Comparison of ENCODE assay signal across 7 mouse cellular contexts in the genomic region with DNA sequence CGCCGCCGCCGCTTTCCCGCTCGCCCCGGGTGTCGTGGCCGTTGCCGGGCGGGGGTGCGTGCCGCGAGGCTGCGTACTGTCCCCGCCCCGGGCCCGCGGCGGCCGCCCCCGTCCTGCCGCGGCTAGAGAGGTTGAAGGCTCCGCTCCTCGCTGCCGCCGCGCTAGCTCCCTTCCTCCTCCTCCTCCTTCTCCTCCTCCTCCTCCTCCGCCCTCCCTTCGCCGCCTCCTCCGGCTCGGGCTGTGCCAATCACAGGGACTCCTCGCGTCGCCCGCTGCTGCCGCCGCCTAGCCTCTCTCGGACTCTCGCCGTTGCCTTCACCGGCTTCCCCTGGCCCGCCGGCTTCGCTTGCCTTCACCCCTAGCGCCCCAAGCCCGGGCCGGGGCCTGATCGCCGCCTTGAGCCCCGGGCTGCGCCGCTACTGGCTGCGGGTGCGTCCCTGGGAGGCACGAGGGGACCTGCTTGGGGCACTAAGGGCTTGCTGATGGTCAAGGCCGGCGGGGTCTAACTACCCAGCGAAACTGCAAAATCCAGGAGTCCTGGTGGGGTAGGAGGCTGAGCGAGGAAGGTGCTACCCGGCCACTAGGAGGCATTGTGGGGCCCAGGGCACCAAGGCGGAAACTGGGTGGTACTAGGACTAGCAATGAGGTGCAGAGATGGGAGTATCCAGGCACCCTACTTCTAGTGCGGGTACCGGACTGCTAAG. TPM values are rescaled to one million over a fixed set of nuclear protein-coding genes. Genes with fewer than 3 reads are reported as not detected.
DNase-seq lines count a peak whose midpoint lies in the region; ATAC-seq and TF ChIP-seq lines count a peak whose summit lies in the region.

TSS of gene Slco3a1 (minus strand) at position 173 of the 704 bp plus-strand sequence.

- peak within 1 kb of the TSS; percentile 82 for H3K9ac ChIP-seq in embryonic facial prominence, embryonic 13.5 days
- peak within 1 kb of the TSS; percentile 81 for H3K9ac ChIP-seq in kidney, embryonic 14.5 days (ENCODE audit: low read depth, low read length)
- H3K9ac ChIP-seq in limb, embryonic 14.5 days (ENCODE audit: low read depth, low read length, severe bottlenecking), result peak within 1 kb of the TSS; percentile 63
- H3K9ac ChIP-seq in midbrain, embryonic 16.5 days (ENCODE audit: low read depth, low read length), result peak within 1 kb of the TSS; percentile 98

- no peaks in the 10 kb centered on the region for H3K36me3 ChIP-seq in embryonic facial prominence, embryonic 13.5 days
- H3K36me3 ChIP-seq in kidney, embryonic 14.5 days (ENCODE audit: control insufficient read depth, insufficient read depth, low read length), result no peaks in the 10 kb centered on the region
- H3K36me3 ChIP-seq in limb, embryonic 14.5 days (ENCODE audit: control insufficient read depth, insufficient read depth, low read length), result no peaks in the 10 kb centered on the region
- H3K36me3 ChIP-seq in midbrain, embryonic 16.5 days (ENCODE audit: control insufficient read depth, insufficient read depth, low read length), result no peaks in the 10 kb centered on the region

- no peaks in the 10 kb centered on the region for H3K9me3 ChIP-seq in embryonic facial prominence, embryonic 13.5 days
- no peaks in the 10 kb centered on the region for H3K9me3 ChIP-seq in kidney, embryonic 14.5 days (ENCODE audit: control insufficient read depth, low read length)
- no peaks in the 10 kb centered on the region for H3K9me3 ChIP-seq in limb, embryonic 14.5 days (ENCODE audit: control insufficient read depth, low read length)
- no peaks in the 10 kb centered on the region for H3K9me3 ChIP-seq in midbrain, embryonic 16.5 days (replicated peaks; ENCODE audit: control insufficient read depth, low read length, poor library complexity, severe bottlenecking)

- DNase-seq in adrenal gland, postnatal 36 days, result peak; percentile 84 to 87
- peak; percentile 82 to 83 for DNase-seq in heart, adult 9 months (ENCODE audit: low spot score in 2 of 2)
- DNase-seq in limb, embryonic 14.5 days (ENCODE audit: low spot score), result peak; percentile 42
- DNase-seq in spleen, postnatal 10 days (ENCODE audit: low spot score in 2 of 2), result peak; percentile 38 to 54

- H3K27me3 ChIP-seq in embryonic facial prominence, embryonic 13.5 days, result peaks cover 24% of the 10 kb centered on the region
- peaks cover 4% of the 10 kb centered on the region; the same call in 1 of the 2 replicates for H3K27me3 ChIP-seq in kidney, embryonic 14.5 days (ENCODE audit: control insufficient read depth, insufficient read depth, low read length)
- H3K27me3 ChIP-seq in limb, embryonic 14.5 days (ENCODE audit: control insufficient read depth, insufficient read depth, low read length), result peaks cover 12% of the 10 kb centered on the region
- H3K27me3 ChIP-seq in midbrain, embryonic 16.5 days (ENCODE audit: control insufficient read depth, insufficient read depth, low read depth, low read length), result 0 out of 2 replicates have a peak, but pooled peaks cover 3% of the 10 kb centered on the region

- peak; percentile 74; the same call in 1 of the 2 replicates for ATAC-seq in embryonic facial prominence, embryonic 13.5 days (ENCODE audit: insufficient number of reproducible peaks, insufficient read depth, low FRiP score, low TSS enrichment, low read depth)
- ATAC-seq in kidney, embryonic 14.5 days (ENCODE audit: low FRiP score, low TSS enrichment), result peak; percentile 75
- ATAC-seq in limb, embryonic 14.5 days (ENCODE audit: low FRiP score, low read depth), result peak; percentile 75
- ATAC-seq in midbrain, embryonic 16.5 days, result peak; percentile 91

- peak within 1 kb of the TSS; percentile 71 for H3K27ac ChIP-seq in embryonic facial prominence, embryonic 13.5 days
- H3K27ac ChIP-seq in kidney, embryonic 14.5 days (ENCODE audit: low read depth, low read length), result peak within 1 kb of the TSS; percentile 71; the same call in 1 of the 2 replicates
- H3K27ac ChIP-seq in limb, embryonic 14.5 days (replicated peaks; ENCODE audit: low read depth, low read length), result peak within 1 kb of the TSS; percentile 6; the same call in 1 of the 2 replicates
- peak within 1 kb of the TSS; percentile 93 for H3K27ac ChIP-seq in midbrain, embryonic 16.5 days (ENCODE audit: low read length)

- peaks cover 23% of the 10 kb centered on the region for H3K4me1 ChIP-seq in embryonic facial prominence, embryonic 13.5 days
- peaks cover 24% of the 10 kb centered on the region; the same call in 1 of the 2 replicates for H3K4me1 ChIP-seq in kidney, embryonic 14.5 days (ENCODE audit: control insufficient read depth, insufficient read depth, low read length)
- peaks cover 10% of the 10 kb centered on the region; the same call in 1 of the 2 replicates for H3K4me1 ChIP-seq in limb, embryonic 14.5 days (ENCODE audit: control insufficient read depth, insufficient read depth, low read length)
- peaks cover 34% of the 10 kb centered on the region for H3K4me1 ChIP-seq in midbrain, embryonic 16.5 days (ENCODE audit: control insufficient read depth, insufficient read depth, low read length)

- H3K4me3 ChIP-seq in embryonic facial prominence, embryonic 13.5 days, result peak within 1 kb of the TSS; percentile 60
- H3K4me3 ChIP-seq in kidney, embryonic 14.5 days (ENCODE audit: low read length), result peak within 1 kb of the TSS; percentile 71
- peak within 1 kb of the TSS; percentile 71 for H3K4me3 ChIP-seq in limb, embryonic 14.5 days (replicated peaks; ENCODE audit: low read length)
- H3K4me3 ChIP-seq in midbrain, embryonic 16.5 days (ENCODE audit: low read depth, low read length), result peak within 1 kb of the TSS; percentile 91

- WGBS in embryonic facial prominence, embryonic 13.5 days, result 1% methylated on average over 60 of the region's 66 CpGs
- WGBS in kidney, embryonic 14.5 days, result 1% methylated on average over 57 of the region's 66 CpGs
- 3% methylated on average over 45 of the region's 66 CpGs for WGBS in limb, embryonic 14.5 days
- WGBS in midbrain, embryonic 16.5 days, result under 1% methylated on average over 61 of the region's 66 CpGs

- no peak for TF ChIP-seq POLR2A in limb, embryonic 14.5 days (IDR thresholded peaks at IDR 0.05; ENCODE audit: borderline replicate concordance, extremely low read depth, insufficient read depth, insufficient read length)

- H3K4me2 ChIP-seq in embryonic facial prominence, embryonic 13.5 days, result peak within 1 kb of the TSS; percentile 94
- H3K4me2 ChIP-seq in kidney, embryonic 14.5 days (replicated peaks; ENCODE audit: low read depth, low read length), result peak within 1 kb of the TSS; percentile 97
- peak within 1 kb of the TSS; percentile 79 for H3K4me2 ChIP-seq in limb, embryonic 14.5 days (replicated peaks; ENCODE audit: low read depth, low read length, severe bottlenecking)
- H3K4me2 ChIP-seq in midbrain, embryonic 16.5 days (ENCODE audit: low read length), result peak within 1 kb of the TSS; percentile 81

RNA-seq across cellular contexts. Expression of gene Slco3a1, which starts in this region (rescaled TPM):
- 10 to 100 TPM; 26.8 to 34.7 TPM for total RNA-seq in adrenal gland, postnatal 36 days (2021)
- 11.3 and 11.6 TPM in 2 replicates for polyA plus RNA-seq in embryonic facial prominence, embryonic 13.5 days (2015; fragmentation: Nextera tagmentation; extraction: Ambion mirVana)
- 17.9 and 19.6 TPM in 2 replicates for polyA plus RNA-seq in kidney, embryonic 14.5 days (2014; fragmentation: Nextera tagmentation; extraction: Ambion mirVana)
- polyA plus RNA-seq in limb, embryonic 14.5 days (2012; rRNA removed), result 11.8 and 15.3 TPM in 2 replicates
- 11.6 and 12.2 TPM in 2 replicates for polyA plus RNA-seq in limb, embryonic 14.5 days (2014; fragmentation: Nextera tagmentation; extraction: Ambion mirVana)
- polyA plus RNA-seq in midbrain, embryonic 16.5 days (2015; fragmentation: Nextera tagmentation; extraction: Ambion mirVana), result 26.3 and 27.2 TPM in 2 replicates

Comparison
In these comparisons a context has a peak if more than half of its experiments do, and no peak if none do; other contexts are left out.
1. Peak in every context shown above with its lines: DNase-seq, ATAC-seq, H3K4me3 ChIP-seq and H3K27ac ChIP-seq.
2. H3K27ac ChIP-seq: peak in every context shown above with its lines; median percentile 93 in midbrain, embryonic 16.5 days; 71 in embryonic facial prominence, embryonic 13.5 days; 71 in kidney, embryonic 14.5 days; 6 in limb, embryonic 14.5 days.